Mouse (Mus musculus) liver, adult 2 months (tissue): ENCODE data around the gene Dcp1a.

Source experiments
- CTCF ChIP-seq: fragments of 200-500 bp; IDR thresholded peaks from 2 replicates; pipeline ENCODE4 v1.5.1; 2011; ENCODE audit warnings: low read depth, low read length, control low read depth
- POLR2A ChIP-seq: fragments of 200-500 bp; IDR thresholded peaks from 2 replicates; pipeline ENCODE4 v1.6.1; 2011; ENCODE audit warnings: low read length, control low read depth; ENCODE audit not compliant: insufficient read depth; ENCODE audit errors: extremely low read depth

GRCm38 (mm10) chr14:30562343-30562742 is 83.0 kb downstream of the Dcp1a start:
- TF ChIP-seq POLR2A (no peak), CTCF (no peak)
